Mouse (Mus musculus) 3134 (cell line): ENCODE data around the gene Myo3b.
A peak's percentile ranks its signal among the peaks of the same experiment; 100 is the strongest.

Experiments
- DNase-seq: peaks from one replicate; pipeline ENCODE4 v3.0.0-alpha.2; 2011; ENCODE audit warnings: low spot score; ENCODE audit not compliant: insufficient read length; ENCODE audit errors: extremely low read depth

Myo3b gene

GRCm38 (mm10) chr2:70261703-70262564, 223.0 kb downstream of the Myo3b start:
- DNase-seq = no peak

DNA sequence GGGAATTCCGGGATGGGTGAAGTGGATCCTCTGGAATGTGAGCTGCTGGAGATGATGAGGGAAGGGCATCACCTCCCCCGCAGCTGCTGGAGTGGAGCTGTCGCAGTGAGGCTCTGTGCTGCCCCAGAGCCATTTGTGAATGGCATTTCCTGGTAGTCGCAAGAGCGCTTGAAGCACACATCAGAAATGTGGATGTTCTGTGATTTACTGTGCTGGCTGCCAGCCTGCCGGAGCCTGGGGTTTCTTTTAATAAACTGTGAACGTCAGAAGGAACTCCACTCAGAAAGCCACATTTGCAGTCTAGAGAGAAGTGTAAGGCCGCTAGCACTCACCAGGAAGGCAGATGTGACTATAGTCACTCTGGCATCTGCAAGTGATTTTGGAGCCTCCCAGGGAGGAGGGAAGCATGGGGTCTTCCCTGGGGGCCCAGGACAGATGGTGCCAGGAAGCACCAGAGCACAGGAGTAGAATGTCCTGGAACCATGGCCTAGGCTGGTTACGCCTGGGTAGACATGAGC, 223.7 kb downstream of the Myo3b start:
- DNase-seq = peak; percentile 3

- no peak for DNase-seq
These were observed 239.7 kb downstream of the Myo3b start for GRCm38 (mm10) chr2:70278425-70279277.

GRCm38 (mm10) chr2:70284109-70284508, 245.2 kb downstream of the Myo3b start:
- no peak for DNase-seq

DNA sequence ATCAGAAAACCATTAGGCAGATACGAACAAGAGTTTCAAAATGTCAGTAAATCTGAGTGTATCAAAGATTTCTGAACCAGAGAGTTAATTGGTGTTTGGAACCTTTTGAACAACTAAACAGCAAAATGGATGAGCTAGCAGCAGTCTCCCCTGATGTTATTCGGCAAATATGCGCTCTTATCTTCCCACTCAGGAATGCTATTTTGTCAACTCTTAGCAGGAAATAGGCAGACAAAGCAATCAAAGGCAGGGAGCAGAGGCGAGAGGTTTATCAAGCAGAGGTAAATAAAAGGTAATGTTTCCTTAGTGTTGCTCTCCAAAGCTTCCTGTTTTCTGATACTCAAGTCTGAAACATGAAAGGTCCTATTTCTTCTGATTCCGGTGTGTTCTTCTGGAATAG, 252.1 kb downstream of the Myo3b start:
- no peak for DNase-seq

DNA sequence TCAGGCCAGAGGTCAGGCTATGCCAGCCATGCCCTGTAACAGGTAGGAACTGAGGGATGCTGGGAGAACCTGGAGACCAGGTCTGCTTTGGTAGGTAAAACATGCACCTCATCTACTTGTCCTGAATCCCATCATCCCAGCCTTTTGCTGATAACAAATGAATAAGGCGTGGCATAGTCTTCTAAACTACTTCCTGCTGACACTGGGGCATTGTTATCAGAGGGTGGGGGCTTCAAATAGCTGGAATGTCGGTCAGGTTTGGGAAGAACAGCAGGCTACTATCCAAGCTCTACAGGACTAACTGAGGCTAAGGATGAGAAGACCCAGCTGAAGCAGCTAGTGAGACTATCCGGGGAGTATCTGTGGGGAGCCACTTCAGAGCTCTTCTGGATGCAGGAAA, 253.8 kb downstream of the Myo3b start:
- DNase-seq = no peak

GRCm38 (mm10) chr2:70302905-70303304, 264.0 kb downstream of the Myo3b start:
- DNase-seq = no peak

DNA sequence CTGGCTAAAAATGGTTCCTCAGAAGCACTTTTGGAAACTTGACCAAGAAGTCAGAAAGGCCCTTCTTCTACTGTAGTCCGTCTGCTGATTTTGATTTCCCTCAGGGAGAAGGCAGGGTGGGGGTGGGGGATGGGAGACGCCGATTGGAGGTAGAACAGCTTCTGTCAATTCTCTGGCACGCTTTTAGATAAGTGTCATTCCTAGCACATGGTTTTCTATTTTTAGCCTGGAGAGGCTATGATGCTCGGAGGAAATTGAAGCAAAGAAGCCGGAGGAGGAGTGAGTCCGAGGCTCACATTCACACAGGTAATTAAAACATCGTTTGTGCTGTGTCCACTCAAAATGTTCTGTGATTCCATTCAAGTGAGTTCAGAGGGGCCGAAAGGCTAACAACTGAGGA, 276.2 kb downstream of the Myo3b start:
- DNase-seq = no peak

DNA sequence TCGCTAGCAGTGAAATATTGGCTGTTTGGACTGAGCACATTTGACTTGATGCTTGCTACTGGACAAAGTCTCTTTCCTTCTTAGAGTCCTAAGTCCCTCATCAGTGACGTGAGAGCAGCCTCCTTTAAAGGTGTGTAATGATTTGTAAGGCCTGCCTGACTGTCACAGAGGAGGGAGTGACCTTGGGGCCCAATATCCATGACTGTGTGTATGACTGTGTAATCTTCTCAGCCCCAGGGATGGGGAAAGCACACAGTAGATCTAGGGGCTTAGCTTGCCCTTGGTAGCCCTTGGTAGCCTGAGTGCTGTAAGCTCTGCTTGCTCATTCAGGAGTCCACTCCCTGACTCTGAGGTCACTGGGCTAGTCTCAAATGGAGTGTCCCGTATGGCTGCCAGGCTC, 276.8 kb downstream of the Myo3b start:
- no peak for DNase-seq

DNA sequence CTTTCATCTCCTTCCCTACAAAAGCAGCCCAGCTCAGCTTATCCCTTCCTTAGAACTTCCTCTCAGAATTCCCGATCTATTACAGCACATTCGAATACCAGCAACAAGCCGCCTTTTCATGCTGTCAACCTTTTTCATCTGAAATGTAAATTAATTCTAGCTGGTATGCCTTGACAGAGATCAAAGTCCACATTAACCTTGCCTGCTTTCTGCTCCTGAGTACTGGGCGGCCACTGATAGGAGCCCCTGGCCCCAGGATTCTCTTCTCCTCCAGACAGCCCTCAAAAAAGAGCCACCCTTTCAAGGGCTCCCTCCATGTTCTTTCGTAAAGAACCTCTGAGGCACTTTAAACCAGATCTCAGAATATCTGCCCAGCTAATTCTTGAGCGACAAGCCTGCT, 278.9 kb downstream of the Myo3b start:
- no peak for DNase-seq

- DNase-seq = no peak
These were observed 280.1 kb downstream of the Myo3b start for GRCm38 (mm10) chr2:70318861-70319555.

DNA sequence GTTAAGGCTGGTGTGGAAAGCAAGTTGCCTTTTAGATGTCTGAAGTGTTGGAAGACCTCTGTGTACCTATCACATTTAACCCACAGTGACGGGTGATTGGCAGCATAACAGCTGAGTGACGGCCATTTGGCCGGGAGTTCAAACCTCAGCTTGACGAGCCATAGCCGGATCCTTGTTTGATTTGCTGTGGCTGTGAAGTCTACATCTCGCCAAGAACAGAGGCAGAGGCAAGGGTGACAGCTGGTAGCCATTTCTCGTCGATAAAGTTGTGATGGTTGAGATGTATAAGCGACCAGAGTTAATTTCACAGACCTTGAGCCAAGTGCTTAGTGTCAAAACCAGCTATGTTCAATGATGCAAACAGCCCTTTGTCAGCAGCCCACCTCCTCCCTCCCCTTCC, 283.8 kb downstream of the Myo3b start:
- DNase-seq = no peak

DNA sequence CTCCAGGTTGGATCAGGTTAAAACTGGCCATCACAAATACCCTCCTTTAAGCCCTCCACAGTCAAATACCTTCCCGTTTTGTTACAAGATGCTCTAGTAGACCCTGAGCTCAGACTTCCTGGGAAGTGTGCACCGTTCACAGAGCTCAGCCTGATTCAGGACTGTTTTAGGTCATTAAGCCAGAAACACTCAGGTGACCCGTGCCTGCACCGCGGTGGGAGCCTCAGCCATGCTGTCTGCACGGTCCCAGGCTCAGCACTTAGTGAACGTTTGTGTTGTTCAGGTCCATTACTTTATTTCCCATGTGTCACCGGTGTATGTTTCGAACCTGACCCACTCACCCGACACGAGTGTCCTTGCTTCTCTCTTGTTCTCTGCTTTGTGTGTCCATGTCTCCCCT, 288.7 kb downstream of the Myo3b start:
- DNase-seq = no peak

DNA sequence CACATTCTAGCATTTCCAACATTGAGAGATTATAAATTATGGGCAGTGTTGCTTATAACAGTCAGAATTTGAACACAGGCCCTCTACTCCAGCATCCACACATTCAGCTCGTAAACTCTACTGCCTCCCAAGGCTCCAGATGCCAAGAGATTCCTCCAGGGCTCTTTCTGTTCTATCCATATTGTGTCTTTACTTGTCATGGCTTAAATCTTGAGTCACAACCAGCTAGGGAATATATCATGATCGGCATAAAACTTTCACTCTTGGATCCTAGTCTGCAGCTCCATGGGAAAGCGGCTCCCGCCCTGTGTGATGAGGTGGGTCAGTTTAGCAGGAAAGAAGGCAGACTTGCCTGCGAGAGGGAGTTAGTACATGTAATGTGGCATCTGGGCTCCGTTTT, 294.0 kb downstream of the Myo3b start:
- no peak for DNase-seq

GRCm38 (mm10) chr2:70333553-70333952, 294.6 kb downstream of the Myo3b start:
- peak; percentile 22 for DNase-seq

GRCm38 (mm10) chr2:70336551-70336950, 297.6 kb downstream of the Myo3b start:
- DNase-seq = no peak

DNA sequence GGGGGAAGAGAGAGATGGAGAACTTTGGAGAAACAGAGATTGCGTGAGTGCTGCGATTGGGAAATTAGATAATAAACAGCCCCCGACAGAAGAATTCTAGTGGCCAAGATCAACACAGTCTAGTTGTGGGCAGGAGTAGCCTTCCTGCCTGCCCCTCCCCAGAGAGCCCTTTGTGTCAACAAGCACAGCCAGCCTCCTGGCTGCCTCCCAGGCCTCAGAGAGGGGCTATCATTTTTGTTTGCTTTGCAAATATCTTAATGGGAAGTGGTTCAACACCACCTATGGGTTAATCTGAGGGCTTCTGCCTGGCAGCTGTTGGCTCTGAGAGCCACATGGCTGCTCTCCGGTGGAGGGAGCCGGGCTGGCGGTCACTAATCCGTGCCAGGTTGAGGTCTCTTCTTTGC, 298.3 kb downstream of the Myo3b start:
- DNase-seq = no peak

- no peak for DNase-seq
These were observed 298.9 kb downstream of the Myo3b start for GRCm38 (mm10) chr2:70337869-70338268.

DNA sequence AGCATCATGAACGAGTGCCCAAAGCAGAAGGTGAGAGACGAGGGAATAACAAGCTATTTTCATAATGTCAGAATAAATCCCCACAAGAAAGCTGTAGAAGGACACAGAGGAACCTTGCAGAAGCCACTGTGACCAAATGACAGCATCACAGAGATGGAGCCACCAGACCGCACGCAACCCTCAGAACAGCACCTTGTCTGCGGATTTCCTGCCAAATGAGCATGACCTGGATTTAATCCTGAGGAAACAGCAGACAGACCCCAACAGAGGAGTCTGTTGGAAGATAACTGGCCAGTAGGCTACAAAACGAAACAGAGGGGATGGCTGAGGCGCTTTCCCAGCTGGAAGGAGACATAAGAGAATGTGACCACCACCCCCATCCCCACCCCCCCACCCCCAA, 300.1 kb downstream of the Myo3b start:
- DNase-seq = no peak

DNA sequence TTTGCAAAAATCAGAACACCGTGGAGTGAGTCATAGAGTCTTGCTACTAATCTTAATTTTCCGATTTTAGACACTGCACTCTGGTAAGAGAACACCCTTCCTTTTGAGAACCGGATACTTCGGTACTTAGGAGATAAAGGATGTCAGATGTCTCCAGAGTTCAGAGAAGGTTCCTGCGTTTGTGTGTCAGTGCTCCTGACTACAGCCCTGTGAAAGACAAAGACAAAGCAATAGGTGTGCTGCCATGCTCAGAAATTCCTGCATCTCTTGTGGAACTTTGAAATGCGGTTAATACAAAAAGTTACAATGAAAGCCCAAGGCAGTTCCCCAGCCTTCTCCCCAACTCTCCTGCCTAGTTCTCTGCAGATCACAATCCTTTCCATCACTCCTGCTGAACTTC, 300.6 kb downstream of the Myo3b start:
- no peak for DNase-seq

DNA sequence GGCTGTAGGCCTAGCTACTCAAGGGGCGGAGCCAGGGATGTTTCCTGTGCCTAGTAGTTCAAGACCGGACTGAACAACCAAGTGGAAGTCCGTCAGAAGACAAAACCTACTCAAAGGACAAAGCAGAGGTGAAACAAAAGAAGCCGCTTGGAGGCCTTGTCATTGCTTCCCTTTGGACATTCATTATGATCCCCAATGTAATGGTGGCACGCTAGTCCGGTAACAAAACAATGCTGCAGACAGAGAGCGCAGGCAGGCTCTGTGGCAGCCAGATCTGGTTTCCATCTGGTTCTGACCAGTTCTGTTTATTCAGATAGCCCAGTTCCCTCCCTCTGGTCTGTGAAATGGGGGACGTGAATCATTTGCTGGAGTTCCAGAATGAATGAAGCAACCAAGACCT, 301.3 kb downstream of the Myo3b start:
- no peak for DNase-seq
